Mouse (Mus musculus) neural tube, embryonic 12.5 days (tissue): Measurements from ENCODE around the gene Coq9. TPM values are rescaled to one million over a fixed set of nuclear protein-coding genes. Genes with fewer than 3 reads are reported as not detected.
"Not testable (repeated sequence)": the region's sequence is repeated elsewhere in the genome, so short reads cannot be mapped to it uniquely, and the experiment has no call there.

Experiments
- ATAC-seq: fragments of 200-750 bp; cut with Nextera tagmentation; 2 replicates; pipeline ENCODE4 v1.8.0; 2017; ENCODE audit warnings: low read depth, mild to moderate bottlenecking, moderate TSS enrichment, moderate library complexity; ENCODE audit not compliant: low FRiP score
- H3K27ac ChIP-seq: fragments of 300-500 bp; sonication (generic); 2 replicates; pipeline ENCODE4 v1.5.1; 2016
- H3K27me3 ChIP-seq: fragments of 300-500 bp; sonication (generic); replicated peaks from 2 replicates; pipeline ENCODE4 v1.6.1; 2016; ENCODE audit warnings: mild to moderate bottlenecking
- H3K36me3 ChIP-seq: fragments of 300-500 bp; sonication (generic); 2 replicates; pipeline ENCODE4 v1.6.1; 2016; ENCODE audit warnings: mild to moderate bottlenecking
- H3K4me1 ChIP-seq: fragments of 300-500 bp; sonication (generic); 2 replicates; pipeline ENCODE4 v1.6.1; 2016
- H3K4me2 ChIP-seq: fragments of 300-500 bp; sonication (generic); replicated peaks from 2 replicates; pipeline ENCODE4 v1.6.1; 2016; ENCODE audit warnings: mild to moderate bottlenecking
- H3K4me3 ChIP-seq: fragments of 300-500 bp; sonication (generic); 2 replicates; pipeline ENCODE4 v1.5.1; 2016
- H3K9ac ChIP-seq: fragments of 300-500 bp; sonication (generic); 2 replicates; pipeline ENCODE4 v1.6.1; 2016; ENCODE audit warnings: mild to moderate bottlenecking
- H3K9me3 ChIP-seq: fragments of 300-500 bp; sonication (generic); 2 replicates; pipeline ENCODE4 v1.6.1; 2016; ENCODE audit warnings: mild to moderate bottlenecking
- WGBS: fragments of 180-500 bp; shearing (Covaris S2); methylation state at CpG from one replicate; pipeline ENCODE4 v1.1.7; 2016; 5-methylcytosine and 5-hydroxymethylcytosine counted together
- polyA plus RNA-seq: library from polyadenylated mRNA; unstranded; fragments of >200 nt; fragmentation: Nextera tagmentation; extraction: Ambion mirVana; gene quantifications from 2 replicates; pipeline ENCODE4 v1.2.1, GENCODE M21; 2016

Gene Coq9
- polyA plus RNA-seq, 1 experiment from 2014 or later: 52.3 TPM

DNA sequence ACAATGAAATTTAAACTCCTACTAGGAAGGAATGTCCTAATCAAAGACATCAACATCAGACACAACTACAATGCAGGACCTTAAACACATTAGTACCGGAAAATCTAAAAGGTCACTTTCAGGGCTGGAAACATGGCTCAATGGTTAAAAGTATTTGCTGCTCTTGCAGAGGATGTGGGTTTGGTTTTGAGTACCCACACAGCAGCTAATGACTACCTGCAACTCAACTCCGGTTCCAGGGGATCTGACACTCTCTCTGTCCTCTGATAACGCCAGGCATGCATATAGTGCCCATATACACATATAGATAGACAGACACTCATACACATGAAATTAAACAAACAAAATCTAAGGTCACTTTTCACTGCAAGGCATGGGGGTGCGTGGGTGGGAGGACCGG is 11.9 kb upstream of the Coq9 start:
- H3K9me3 ChIP-seq: no peaks in the 10 kb centered on the region
- H3K27me3 ChIP-seq: no peaks in the 10 kb centered on the region
- no peak overlapping the region for H3K4me3 ChIP-seq
- H3K9ac ChIP-seq: no peak overlapping the region
- H3K4me2 ChIP-seq: no peak overlapping the region
- peaks cover 80% of the 10 kb centered on the region for H3K36me3 ChIP-seq
- no peaks in the 10 kb centered on the region for H3K4me1 ChIP-seq
- no peak for ATAC-seq
- no peak overlapping the region for H3K27ac ChIP-seq
- WGBS: 95% methylated on average over 5 of the region's 5 CpGs

DNA sequence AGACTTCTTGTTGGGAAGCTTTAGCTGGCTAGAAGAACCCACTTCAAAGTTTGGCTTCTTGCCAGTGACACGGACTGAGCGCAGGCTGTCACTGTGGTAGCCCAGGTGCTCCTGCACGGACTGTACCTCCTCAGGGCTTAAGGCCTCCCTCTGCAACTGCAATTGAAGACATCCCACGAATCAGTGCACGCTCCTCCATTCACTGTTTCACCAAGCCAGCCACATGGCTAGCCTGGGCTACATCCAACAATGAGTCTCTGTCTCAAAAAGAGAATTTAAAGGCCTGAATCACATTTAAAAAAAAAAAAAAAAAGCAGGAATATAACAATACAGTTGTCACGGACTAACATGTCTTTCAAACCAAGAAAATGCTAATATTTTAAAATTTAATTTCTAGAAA is 9.8 kb upstream of the Coq9 start:
- ATAC-seq: no peak

DNA sequence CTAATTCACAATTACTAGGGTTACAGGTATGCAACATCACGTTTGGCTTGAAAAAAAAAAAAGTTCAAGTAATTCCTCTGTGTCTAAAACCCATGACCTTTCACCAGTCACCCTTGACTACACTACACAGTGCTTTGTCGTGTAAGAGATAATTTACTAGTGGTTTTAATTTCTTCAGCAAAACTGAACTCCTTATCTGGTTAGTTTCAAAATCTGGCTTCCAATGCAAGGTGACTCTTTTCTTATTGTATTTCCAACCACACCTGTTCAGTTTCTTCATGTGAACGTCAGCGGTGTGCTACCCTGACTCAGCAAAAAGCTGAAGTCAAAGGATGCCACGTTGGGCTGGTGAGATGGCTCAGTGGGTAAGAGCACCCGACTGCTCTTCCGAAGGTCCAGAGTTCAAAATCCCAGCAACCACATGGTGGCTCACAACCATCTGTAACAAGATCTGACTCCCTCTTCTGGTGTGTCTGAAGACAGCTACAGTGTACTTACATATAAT is 4.2 kb upstream of the Coq9 start:
- H3K27ac ChIP-seq, H3K4me2 ChIP-seq, H3K4me3 ChIP-seq, H3K9me3 ChIP-seq, H3K27me3 ChIP-seq, ATAC-seq, H3K9ac ChIP-seq: not testable (repeated sequence)
- Histone ChIP-seq H3K36me3 (peaks cover 28% of the 10 kb centered on the region), H3K4me1 (peaks cover 12% of the 10 kb centered on the region)
- 85% methylated on average over 7 of the region's 7 CpGs for WGBS

More for the DNA sequence above, 9.8 kb upstream of the Coq9 start:
- Histone ChIP-seq H3K9ac (no peak overlapping the region), H3K4me1 (no peaks in the 10 kb centered on the region), H3K36me3 (peaks cover 71% of the 10 kb centered on the region), H3K4me3 (no peak overlapping the region), H3K27me3 (no peaks in the 10 kb centered on the region), H3K9me3 (no peaks in the 10 kb centered on the region), H3K4me2 (no peak overlapping the region), H3K27ac (no peak overlapping the region)
- whole genome bisulfite sequencing: 95% methylated on average over 6 of the region's 6 CpGs

DNA sequence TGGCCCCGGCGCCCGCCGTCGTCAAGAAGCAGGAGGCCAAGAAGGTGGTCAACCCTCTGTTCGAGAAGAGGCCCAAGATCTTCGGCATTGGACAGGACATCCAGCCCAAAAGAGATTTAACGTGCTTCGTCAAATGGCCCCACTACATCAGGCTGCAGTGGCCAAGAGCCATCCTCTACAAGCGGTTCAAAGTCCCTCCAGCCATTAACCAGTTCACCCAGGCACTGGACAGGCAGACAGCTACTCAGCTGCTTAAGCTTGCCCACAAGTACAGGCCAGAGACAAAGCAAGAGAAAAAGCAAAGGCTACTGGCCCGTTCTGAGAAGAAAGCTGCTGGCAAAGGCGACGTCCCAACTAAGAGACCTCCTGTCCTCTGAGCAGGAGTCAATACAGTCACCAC is 2.4 kb upstream of the Coq9 start:
- WGBS: 97% methylated on average over 13 of the region's 13 CpGs

DNA sequence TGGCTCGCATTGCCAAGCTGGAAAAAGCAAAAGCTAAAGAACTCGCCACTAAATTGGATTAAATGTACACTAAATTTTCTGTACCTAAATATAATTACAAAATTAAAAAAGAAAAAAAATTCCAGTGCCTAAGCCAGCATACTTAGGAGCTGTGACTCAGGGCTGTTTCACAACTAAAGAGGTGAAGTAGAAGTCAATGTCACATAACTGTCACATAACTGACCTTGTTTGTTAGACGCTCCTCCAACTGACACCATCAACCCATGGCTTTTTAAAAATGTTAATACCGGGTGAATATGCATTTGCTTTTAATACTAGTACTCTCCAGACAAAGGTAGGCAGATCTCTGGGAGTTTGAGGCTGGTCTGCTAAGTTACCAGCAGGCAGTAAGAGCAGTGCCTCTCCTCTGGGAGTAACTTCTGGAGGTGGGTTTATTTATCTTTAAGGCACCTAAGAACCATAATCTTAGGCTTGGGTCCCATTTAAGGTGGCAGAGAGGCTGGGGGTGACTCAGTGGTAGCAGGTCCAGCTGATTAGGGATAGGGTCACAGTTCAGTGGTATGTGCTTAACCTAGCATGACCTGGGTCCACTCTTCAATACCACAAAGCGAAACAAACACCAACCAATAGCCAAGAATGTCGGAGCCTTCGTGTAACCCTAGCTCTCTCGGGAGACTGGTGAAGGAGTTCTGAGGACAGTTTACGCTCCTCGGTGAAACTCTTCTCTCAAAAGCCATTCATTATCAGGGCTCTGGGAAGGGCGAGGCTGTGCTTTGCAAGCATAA is 1.5 kb upstream of the Coq9 start:
- ATAC-seq: no peak
- H3K4me1 ChIP-seq: peaks cover 12% of the 10 kb centered on the region
- no peaks in the 10 kb centered on the region for H3K27me3 ChIP-seq
- H3K36me3 ChIP-seq: peaks cover 7% of the 10 kb centered on the region
- H3K9ac ChIP-seq: 0 out of 2 replicates have a peak overlapping the region, but pooled peaks have one; percentile 90
- 76% methylated on average over 11 of the region's 11 CpGs for WGBS
- no peaks in the 10 kb centered on the region for H3K9me3 ChIP-seq
- peak overlapping the region; percentile 91; the same call in 1 of the 2 replicates for H3K4me3 ChIP-seq
- no peak overlapping the region for H3K27ac ChIP-seq
- peak overlapping the region; percentile 85 for H3K4me2 ChIP-seq

More for the DNA sequence above, 2.4 kb upstream of the Coq9 start:
- H3K9me3 ChIP-seq, H3K4me2 ChIP-seq, H3K27me3 ChIP-seq, H3K4me3 ChIP-seq, ATAC-seq, H3K9ac ChIP-seq, H3K27ac ChIP-seq: not testable (repeated sequence)
- peaks cover 15% of the 10 kb centered on the region for H3K36me3 ChIP-seq
- peaks cover 12% of the 10 kb centered on the region for H3K4me1 ChIP-seq

DNA sequence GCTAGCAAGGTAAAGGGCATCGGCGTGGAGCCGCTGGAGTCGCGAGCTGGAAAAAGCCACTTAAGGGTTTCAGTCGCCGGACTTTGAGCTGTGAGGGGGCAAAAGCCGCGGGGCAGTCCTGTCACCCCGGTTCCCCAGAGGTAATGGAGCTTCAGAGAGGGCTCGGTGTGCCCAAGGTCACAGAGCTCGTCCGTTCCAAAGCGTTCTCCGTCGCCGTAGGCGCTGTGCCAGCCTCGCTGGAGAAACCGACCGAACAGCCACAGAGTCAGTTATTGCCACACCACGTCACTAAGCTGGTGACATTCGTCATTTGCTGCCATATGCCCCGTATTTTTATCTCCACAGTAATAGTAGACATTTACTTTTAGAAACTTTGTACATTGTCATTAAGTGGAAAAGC is 479 bp downstream of the Coq9 start:
- Histone ChIP-seq H3K4me2 (peak overlapping the region; percentile 85), H3K27me3 (no peaks in the 10 kb centered on the region), H3K9ac (peak overlapping the region; percentile 90), H3K9me3 (no peaks in the 10 kb centered on the region), H3K36me3 (no peaks in the 10 kb centered on the region), H3K4me3 (peak overlapping the region; percentile 91), H3K4me1 (peaks cover 12% of the 10 kb centered on the region), H3K27ac (peak overlapping the region; percentile 86)
- WGBS: under 1% methylated on average over 24 of the region's 24 CpGs
- ATAC-seq: peak; percentile 74

DNA sequence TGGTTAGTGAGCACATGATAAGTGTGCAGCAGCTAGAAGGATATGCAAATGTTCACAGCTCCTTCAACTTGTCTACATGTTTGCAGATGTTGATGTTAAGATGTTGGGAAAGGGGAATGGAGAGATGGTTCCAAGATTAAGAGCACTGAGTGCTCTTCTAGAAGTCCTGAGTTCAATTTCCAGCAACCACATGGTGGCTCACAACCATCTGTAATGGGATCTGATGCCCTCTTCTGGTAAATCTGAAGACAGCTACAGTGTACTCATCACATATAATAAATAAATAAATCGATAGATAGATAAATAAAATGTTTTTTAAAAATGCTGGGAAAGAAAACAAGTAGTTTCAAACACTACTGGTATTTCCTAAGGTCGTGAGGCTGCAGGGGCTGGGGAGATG is 3.1 kb downstream of the Coq9 start:
- Histone ChIP-seq H3K9ac (no peak overlapping the region), H3K9me3 (no peaks in the 10 kb centered on the region), H3K4me1 (peaks cover 12% of the 10 kb centered on the region), H3K36me3 (peaks cover 13% of the 10 kb centered on the region), H3K27ac (no peak overlapping the region), H3K27me3 (no peaks in the 10 kb centered on the region), H3K4me2 (no peak overlapping the region), H3K4me3 (no peak overlapping the region)
- WGBS: 58% methylated on average over 2 of the region's 2 CpGs
- no peak for ATAC-seq

DNA sequence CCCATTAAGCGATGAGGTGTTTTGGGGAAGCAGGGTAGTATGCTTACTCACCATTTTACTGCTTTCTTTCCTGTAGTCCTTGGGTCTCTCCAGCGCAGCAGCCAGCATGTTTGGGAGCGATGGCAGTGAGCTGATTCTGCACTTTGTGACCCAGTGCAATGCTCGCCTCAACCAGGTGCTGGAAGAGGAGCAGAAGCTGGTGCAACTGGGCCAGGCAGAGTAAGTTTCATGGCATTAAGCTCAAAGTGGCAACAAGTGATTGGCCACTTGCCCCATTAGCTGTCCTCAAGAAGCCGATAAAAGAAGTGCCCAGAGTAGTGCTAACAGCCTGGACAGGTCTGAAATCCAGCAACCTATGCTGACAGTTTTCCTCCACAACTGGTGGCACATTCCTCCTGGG is 11.9 kb downstream of the Coq9 start:
- Histone ChIP-seq H3K27ac (no peak overlapping the region), H3K4me3 (no peak overlapping the region), H3K36me3 (peaks cover 55% of the 10 kb centered on the region), H3K27me3 (no peaks in the 10 kb centered on the region), H3K4me2 (no peak overlapping the region), H3K9ac (no peak overlapping the region), H3K4me1 (no peaks in the 10 kb centered on the region), H3K9me3 (no peaks in the 10 kb centered on the region)
- WGBS: 93% methylated on average over 5 of the region's 5 CpGs
- no peak for ATAC-seq

DNA sequence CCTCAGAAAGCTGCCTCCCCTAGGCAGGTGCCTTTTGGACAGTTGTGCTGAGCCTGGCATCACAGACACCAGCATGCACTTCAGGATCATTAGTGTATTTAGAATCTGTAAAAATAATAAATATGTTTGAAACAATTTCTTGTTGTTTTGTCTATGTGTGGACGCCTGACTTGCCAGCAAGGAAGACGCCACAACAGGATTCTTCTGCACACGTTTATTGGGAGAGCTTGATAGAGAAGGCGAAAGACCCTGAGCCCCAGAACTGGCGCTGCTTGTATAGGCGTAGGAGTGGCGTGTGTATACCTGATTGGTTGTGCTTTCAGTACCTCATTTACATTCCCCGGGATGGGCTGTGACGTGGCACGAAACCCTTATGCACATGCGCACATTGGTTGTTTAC is 16.6 kb downstream of the Coq9 start:
- H3K4me2 ChIP-seq, H3K9ac ChIP-seq, ATAC-seq, H3K4me1 ChIP-seq, H3K4me3 ChIP-seq, H3K9me3 ChIP-seq, H3K27me3 ChIP-seq, H3K27ac ChIP-seq: not testable (repeated sequence)
- 89% methylated on average over 11 of the region's 11 CpGs for WGBS
- peaks cover 45% of the 10 kb centered on the region for H3K36me3 ChIP-seq

DNA sequence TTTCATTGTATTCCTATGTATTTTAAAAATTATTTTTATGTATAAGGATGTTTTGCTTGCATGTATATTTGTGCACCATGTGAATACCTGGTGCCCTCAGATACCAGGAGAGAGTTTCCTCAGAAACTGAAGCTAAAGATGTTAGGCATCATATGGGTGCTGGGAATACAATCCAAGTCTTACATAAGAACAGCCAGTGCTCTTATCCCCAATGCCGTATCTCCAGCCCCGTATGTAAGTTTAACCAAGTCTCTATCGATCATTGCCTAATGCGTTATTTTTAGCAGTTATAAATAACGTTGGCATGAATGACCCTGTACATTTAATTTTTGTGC is 18.9 kb downstream of the Coq9 start:
- H3K27ac ChIP-seq: no peak overlapping the region
- H3K4me1 ChIP-seq: peaks cover 4% of the 10 kb centered on the region
- peak overlapping the region; percentile 67 for H3K4me2 ChIP-seq
- peak; percentile 18; the same call in 1 of the 2 replicates for ATAC-seq
- peak overlapping the region; percentile 94; the same call in 1 of the 2 replicates for H3K4me3 ChIP-seq
- WGBS: 34% methylated on average over 5 of the region's 5 CpGs
- no peaks in the 10 kb centered on the region for H3K27me3 ChIP-seq
- H3K9ac ChIP-seq: no peak overlapping the region; the same call in 1 of the 2 replicates
- H3K36me3 ChIP-seq: peaks cover 40% of the 10 kb centered on the region
- no peaks in the 10 kb centered on the region for H3K9me3 ChIP-seq

DNA sequence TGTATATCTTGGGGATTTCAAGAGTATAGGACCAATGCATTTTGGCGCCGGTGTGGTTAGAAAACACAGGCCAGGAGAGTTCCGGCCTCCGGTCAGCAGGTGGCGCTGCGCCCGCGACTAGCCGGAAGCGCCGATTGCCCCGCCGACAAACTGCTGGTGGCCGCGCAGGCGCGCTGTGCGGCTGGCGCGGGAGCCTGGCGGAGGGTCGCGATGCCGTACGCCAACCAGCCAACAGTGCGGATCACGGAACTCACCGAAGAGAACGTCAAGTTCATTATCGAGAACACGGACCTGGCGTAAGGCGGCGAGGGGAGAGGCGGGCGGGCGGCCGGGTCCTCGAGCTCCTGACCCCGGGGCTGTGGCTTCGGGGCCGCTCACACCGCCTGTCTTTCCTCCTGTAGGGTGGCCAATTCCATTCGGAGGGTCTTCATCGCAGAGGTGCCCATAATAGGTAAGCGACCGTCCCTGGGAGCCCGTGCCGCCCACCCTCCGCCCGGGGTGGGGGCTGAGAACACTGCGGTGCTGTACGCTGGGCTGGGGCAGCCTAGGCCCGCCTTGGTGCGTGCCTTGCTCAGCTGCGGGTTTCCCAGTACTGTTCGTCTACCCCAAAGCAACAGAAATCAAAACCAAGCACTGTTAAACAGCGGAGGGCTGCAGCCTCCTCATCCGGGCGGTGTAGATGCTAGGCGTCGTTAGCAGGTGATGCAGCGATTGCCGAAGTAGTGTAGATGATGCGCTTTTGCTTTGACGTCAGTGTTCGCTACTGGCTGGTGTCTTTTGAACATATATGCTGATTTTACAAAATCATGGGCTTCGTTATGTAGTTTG is 19.4 kb downstream of the Coq9 start, which contains the start of gene Polr2c:
Polr2c (plus strand) TSS at position 105 of the 828 bp plus-strand sequence.
- Histone ChIP-seq H3K4me3 (peak within 1 kb of the TSS; percentile 94), H3K4me1 (peaks cover 4% of the 10 kb centered on the region), H3K9ac (peak within 1 kb of the TSS; percentile 96), H3K27me3 (no peaks in the 10 kb centered on the region), H3K4me2 (peak within 1 kb of the TSS; percentile 67), H3K9me3 (no peaks in the 10 kb centered on the region), H3K36me3 (peaks cover 42% of the 10 kb centered on the region), H3K27ac (0 out of 2 replicates have a peak within 1 kb of the TSS, but pooled peaks have one; percentile 37)
- peak; percentile 83 for ATAC-seq
- under 1% methylated on average over 68 of the region's 68 CpGs for WGBS

DNA sequence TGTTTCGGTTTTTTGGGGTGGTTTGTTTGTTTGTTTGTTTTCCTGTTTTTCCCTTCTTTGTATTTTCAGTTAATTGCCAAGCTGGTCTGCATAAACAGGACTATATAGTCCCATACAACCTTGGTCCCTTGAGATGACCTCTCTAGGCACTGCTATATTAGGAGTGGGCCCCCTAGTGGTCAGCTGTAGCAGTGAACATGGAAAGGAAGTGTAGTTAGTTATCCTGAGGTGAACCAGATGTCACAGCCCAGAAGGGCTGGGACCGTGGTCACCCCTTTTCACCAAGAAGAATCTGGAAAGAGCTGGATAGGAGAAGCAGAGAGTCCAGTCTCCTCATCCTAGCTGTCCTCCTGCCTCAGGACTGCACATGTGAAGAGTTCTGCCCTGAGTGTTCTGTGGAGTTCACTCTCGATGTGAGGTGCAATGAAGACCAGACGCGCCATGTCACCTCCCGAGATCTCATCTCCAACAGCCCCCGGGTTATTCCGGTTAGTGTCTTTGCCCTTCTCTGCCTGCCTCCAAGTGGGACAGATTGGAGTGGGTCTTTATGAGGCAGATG is 23.3 kb downstream of the Coq9 start:
- Histone ChIP-seq H3K4me2 (no peak overlapping the region), H3K9ac (no peak overlapping the region), H3K27me3 (no peaks in the 10 kb centered on the region), H3K36me3 (peaks cover 57% of the 10 kb centered on the region), H3K27ac (no peak overlapping the region), H3K4me1 (peaks cover 4% of the 10 kb centered on the region), H3K9me3 (no peaks in the 10 kb centered on the region), H3K4me3 (no peak overlapping the region)
- WGBS: 83% methylated on average over 8 of the region's 8 CpGs
- no peak for ATAC-seq
